Mouse (Mus musculus) MEL (cell line): ENCODE measurements around the gene Dapk1.

Experiments
- BHLHE40 ChIP-seq: IDR thresholded peaks from 2 replicates; pipeline ENCODE4 v1.6.1; 2012; ENCODE audit warnings: low read depth, mild to moderate bottlenecking, inconsistent platforms, low read length, improper control_type of control experiment, borderline replicate concordance
- CTCF ChIP-seq, 3 experiments: IDR thresholded peaks in 2 of 3; conservative IDR thresholded peaks in 1 of 3; 2 replicates each; pipeline ENCODE4 v1.5.1; 2011 to 2012; ENCODE audit warnings: low read length in 3 of 3, low read depth in 2 of 3, mild to moderate bottlenecking in 2 of 3, improper control_type of control experiment in 1 of 3, inconsistent platforms in 1 of 3, mixed read lengths in 1 of 3, moderate library complexity in 1 of 3; ENCODE audit not compliant: control insufficient read depth in 1 of 3, insufficient read depth in 1 of 3, poor library complexity in 1 of 3, severe bottlenecking in 1 of 3
- EP300 ChIP-seq, 2 experiments: IDR thresholded peaks; 2 replicates each; pipeline ENCODE4 v1.6.1; 2011; ENCODE audit warnings: improper control_type of control experiment in 2 of 2, low read length in 2 of 2, low read depth in 1 of 2, mild to moderate bottlenecking in 1 of 2
- GATA1 ChIP-seq: IDR thresholded peaks from 2 replicates; pipeline ENCODE4 v1.6.1; 2011; ENCODE audit warnings: low read depth, low read length, improper control_type of control experiment
- HCFC1 ChIP-seq: IDR thresholded peaks from 2 replicates; pipeline ENCODE4 v1.6.1; 2012; ENCODE audit warnings: low read depth, mild to moderate bottlenecking, inconsistent platforms, low read length, improper control_type of control experiment, moderate library complexity
- JUND ChIP-seq: IDR thresholded peaks from 2 replicates; pipeline ENCODE4 v1.6.1; 2011; ENCODE audit warnings: low read depth, mild to moderate bottlenecking, improper control_type of control experiment, low read length
- KAT2A ChIP-seq: conservative IDR thresholded peaks from 2 replicates; pipeline ENCODE4 v1.6.1; 2012; ENCODE audit warnings: low read depth, low read length, improper control_type of control experiment, inconsistent platforms
- POLR2A ChIP-seq, 2 experiments: IDR thresholded peaks; 2 replicates each; pipeline ENCODE4 v1.6.1; 2011 to 2012; ENCODE audit warnings: low read length in 2 of 2, mild to moderate bottlenecking in 2 of 2, control low read depth in 1 of 2, improper control_type of control experiment in 1 of 2, low read depth in 1 of 2, moderate library complexity in 1 of 2; ENCODE audit not compliant: control insufficient read depth in 1 of 2, insufficient read depth in 1 of 2, poor library complexity in 1 of 2
- POLR2AphosphoS2 ChIP-seq: IDR thresholded peaks from 2 replicates; pipeline ENCODE4 v1.6.1; 2011; ENCODE audit warnings: low read length, improper control_type of control experiment
- RCOR1 ChIP-seq: IDR thresholded peaks from 2 replicates; pipeline ENCODE4 v1.6.1; 2012; ENCODE audit warnings: low read depth, mild to moderate bottlenecking, inconsistent platforms, low read length, improper control_type of control experiment
- TAL1 ChIP-seq: IDR thresholded peaks from 2 replicates; pipeline ENCODE4 v1.6.1; 2012; ENCODE audit warnings: mild to moderate bottlenecking, inconsistent platforms, low read length, moderate library complexity, mixed read lengths
- TCF12 ChIP-seq: IDR thresholded peaks from 2 replicates; pipeline ENCODE4 v1.6.1; 2014; ENCODE audit warnings: low read depth, mild to moderate bottlenecking, inconsistent platforms, low read length, improper control_type of control experiment, moderate library complexity

GRCm38 (mm10) chr13:60729055-60729402, 127.3 kb downstream of the Dapk1 start:
- no peak for TF ChIP-seq TAL1
- TF ChIP-seq HCFC1, result no peak
- TF ChIP-seq RCOR1, result no peak
- no peak for TF ChIP-seq BHLHE40
- TF ChIP-seq POLR2AphosphoS2, result no peak
- TF ChIP-seq CTCF (IDR thresholded peaks at IDR 0.05 in 2 of 3, conservative IDR thresholded peaks at IDR 0.05 in 1 of 3; ENCODE audit: control insufficient read depth in 1 of 3, insufficient read depth in 1 of 3, low read depth in 2 of 3, low read length in 3 of 3, poor library complexity in 1 of 3, severe bottlenecking in 1 of 3), result no peak
- TF ChIP-seq POLR2A (IDR thresholded peaks at IDR 0.05; ENCODE audit: control insufficient read depth in 1 of 2, insufficient read depth in 1 of 2, low read depth in 1 of 2, low read length in 2 of 2, poor library complexity in 1 of 2), result no peak
- TF ChIP-seq EP300 (IDR thresholded peaks at IDR 0.05; ENCODE audit: low read depth in 1 of 2, low read length in 2 of 2), result no peak
- TF ChIP-seq KAT2A, result no peak
- no peak for TF ChIP-seq GATA1
- no peak for TF ChIP-seq JUND
- TF ChIP-seq TCF12, result no peak
